Mouse (Mus musculus): Measurements from ENCODE around the gene Bahcc1. TPM values are rescaled to one million over a fixed set of nuclear protein-coding genes. Genes with fewer than 3 reads are reported as not detected.
A peak's percentile ranks its signal among the peaks of the same experiment; 100 is the strongest.

The Bahcc1 gene
- total and polyA plus RNA-seq, 3 experiments: 0.04 TPM; not detected in 2

GRCm38 (mm10) chr11:120239581-120239991 lies 6.8 kb downstream of the Bahcc1 start:
- DNase-seq (ENCODE audit: extremely low read depth): no peak
- Histone ChIP-seq H3K79me2 (replicated peaks; ENCODE audit: control insufficient read depth, extremely low read depth, insufficient read depth, poor library complexity, severe bottlenecking) (no peaks in the 10 kb centered on the region), H3K9me3 (replicated peaks; ENCODE audit: low read length) (peaks cover 32% of the 10 kb centered on the region), H3K9ac (ENCODE audit: insufficient read depth, low read depth) (no peak overlapping the region), H3K27ac (ENCODE audit: insufficient read depth, low read depth) (no peak overlapping the region), H3K4me3 (replicated peaks in 1 of 3; ENCODE audit: low read depth in 2 of 3, low read length in 2 of 3, poor library complexity in 1 of 3) (no peak overlapping the region), H3K4me2 (ENCODE audit: insufficient read depth, low read depth, poor library complexity, severe bottlenecking) (no peak overlapping the region), H3K36me3 (replicated peaks in 1 of 2; ENCODE audit: control insufficient read depth in 1 of 2, insufficient read depth in 1 of 2, low read length in 1 of 2) (no peaks in the 10 kb centered on the region), H3K27me3 (replicated peaks) (peaks cover 49% of the 10 kb centered on the region), H3K4me1 (ENCODE audit: control insufficient read depth in 1 of 2, insufficient read depth in 2 of 2) (no peaks in the 10 kb centered on the region)
- in situ Hi-C loops (cut with MboI; ENCODE audit: low pct_ligation_motif_present, low pct_unique_long_range_greater_than_20kb, low sequenced_read_pairs): no loop called here
- dilution Hi-C loops (cut with MboI; ENCODE audit: extremely low pct_ligation_motif_present, extremely low pct_unique_long_range_greater_than_20kb, low sequenced_read_pairs): no loop called here
- TF ChIP-seq ZNF384 (IDR thresholded peaks at IDR 0.05; ENCODE audit: low read depth, low read length) (no peak), UBTF (IDR thresholded peaks at IDR 0.05; ENCODE audit: low read depth, low read length) (no peak), JUN (IDR thresholded peaks at IDR 0.05; ENCODE audit: insufficient read depth, low read depth, low read length) (no peak), NRF1 (IDR thresholded peaks at IDR 0.05; ENCODE audit: low read depth, low read length) (no peak), PAX5 (IDR thresholded peaks at IDR 0.05; ENCODE audit: low read length) (no peak), ZKSCAN1 (IDR thresholded peaks at IDR 0.05; ENCODE audit: borderline replicate concordance, low read depth, low read length) (no peak), POLR2AphosphoS2 (IDR thresholded peaks at IDR 0.05; ENCODE audit: low read depth, low read length) (no peak), CTCF (conservative IDR thresholded peaks at IDR 0.05 in 1 of 2, IDR thresholded peaks at IDR 0.05 in 1 of 2; ENCODE audit: low read depth in 2 of 2, low read length in 2 of 2) (no peak), MEF2A (IDR thresholded peaks at IDR 0.05; ENCODE audit: borderline replicate concordance, low read depth, low read length) (no peak), RCOR1 (conservative IDR thresholded peaks at IDR 0.05; ENCODE audit: low read depth, low read length) (no peak), ZC3H11A (IDR thresholded peaks at IDR 0.05; ENCODE audit: low read depth, low read length) (no peak)

- no peaks in the 10 kb centered on the region for H3K36me3 ChIP-seq (replicated peaks in 1 of 2; ENCODE audit: control insufficient read depth in 1 of 2, insufficient read depth in 1 of 2, low read length in 1 of 2)
- dilution Hi-C loops (cut with MboI; ENCODE audit: extremely low pct_ligation_motif_present, extremely low pct_unique_long_range_greater_than_20kb, low sequenced_read_pairs) (no loop called here), in situ Hi-C loops (cut with MboI; ENCODE audit: low pct_ligation_motif_present, low pct_unique_long_range_greater_than_20kb, low sequenced_read_pairs) (no loop called here)
- DNase-seq (ENCODE audit: extremely low read depth): no peak
- no peak overlapping the region for H3K27ac ChIP-seq (ENCODE audit: insufficient read depth, low read depth)
- TF ChIP-seq POLR2AphosphoS2 (IDR thresholded peaks at IDR 0.05; ENCODE audit: low read depth, low read length): no peak
- peak in 1 of 2 experiments; percentile 25; a peak in 1 of 4 replicates for TF ChIP-seq CTCF (conservative IDR thresholded peaks at IDR 0.05 in 1 of 2, IDR thresholded peaks at IDR 0.05 in 1 of 2; ENCODE audit: low read depth in 2 of 2, low read length in 2 of 2)
- no peak for TF ChIP-seq ZNF384 (IDR thresholded peaks at IDR 0.05; ENCODE audit: low read depth, low read length)
- no peak for TF ChIP-seq USF2 (conservative IDR thresholded peaks at IDR 0.05; ENCODE audit: low read depth, low read length)
- TF ChIP-seq TCF12 (IDR thresholded peaks at IDR 0.05; ENCODE audit: low read depth, low read length): no peak
- peak; percentile 7 for TF ChIP-seq RAD21 (IDR thresholded peaks at IDR 0.05; ENCODE audit: low read depth, low read length)
- TF ChIP-seq MAFK (IDR thresholded peaks at IDR 0.05; ENCODE audit: insufficient replicate concordance, low read length): no peak
- TF ChIP-seq E2F4 (IDR thresholded peaks at IDR 0.05; ENCODE audit: insufficient replicate concordance, low read depth, low read length): no peak
- TF ChIP-seq JUN (IDR thresholded peaks at IDR 0.05; ENCODE audit: insufficient read depth, low read depth, low read length): no peak
- no peak for TF ChIP-seq SIN3A (IDR thresholded peaks at IDR 0.05; ENCODE audit: low read length)
- H3K9ac ChIP-seq (ENCODE audit: insufficient read depth, low read depth): no peak overlapping the region
- H3K4me2 ChIP-seq (ENCODE audit: insufficient read depth, low read depth, poor library complexity, severe bottlenecking): no peak overlapping the region
- peaks cover 26% of the 10 kb centered on the region for H3K9me3 ChIP-seq (replicated peaks; ENCODE audit: low read length)
- H3K4me1 ChIP-seq (ENCODE audit: control insufficient read depth in 1 of 2, insufficient read depth in 2 of 2): no peaks in the 10 kb centered on the region
- no peak overlapping the region for H3K4me3 ChIP-seq (replicated peaks in 1 of 3; ENCODE audit: low read depth in 2 of 3, low read length in 2 of 3, poor library complexity in 1 of 3)
- peaks cover 55% of the 10 kb centered on the region for H3K27me3 ChIP-seq (replicated peaks)
- no peaks in the 10 kb centered on the region for H3K79me2 ChIP-seq (replicated peaks; ENCODE audit: control insufficient read depth, extremely low read depth, insufficient read depth, poor library complexity, severe bottlenecking)
These were observed 7.5 kb downstream of the Bahcc1 start for GRCm38 (mm10) chr11:120240206-120240605.
